Mouse (Mus musculus) monocyte, adult 2 months (primary cell): ENCODE results near the gene Pdzd3.

Source experiments
- DNase-seq, 2 experiments: peaks; one replicate each; pipeline ENCODE4 v3.0.0; 2022; ENCODE audit warnings: low spot score in 2 of 2, low read depth in 1 of 2

The Pdzd3 gene

DNA sequence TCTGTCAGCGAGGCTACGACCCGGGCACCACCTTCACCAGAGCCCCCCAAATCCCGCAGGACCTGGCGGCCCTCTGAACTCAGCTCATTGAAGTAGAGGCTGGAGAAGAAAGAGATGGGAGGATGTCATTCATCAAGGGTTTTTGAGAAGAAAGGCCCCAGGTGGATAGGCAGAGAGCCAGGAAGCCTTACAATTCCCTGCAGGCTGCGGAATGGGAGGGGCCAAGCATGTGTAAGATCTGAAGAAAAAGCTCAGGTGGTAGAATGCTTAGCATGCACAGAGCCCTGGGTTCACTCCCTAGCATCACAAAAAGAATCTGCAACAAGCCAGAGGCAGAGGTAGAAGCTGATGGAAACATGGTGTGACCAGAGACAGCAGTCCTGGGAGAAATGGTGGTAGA lies 2.2 kb upstream of the Pdzd3 start:
- DNase-seq = no peak

DNA sequence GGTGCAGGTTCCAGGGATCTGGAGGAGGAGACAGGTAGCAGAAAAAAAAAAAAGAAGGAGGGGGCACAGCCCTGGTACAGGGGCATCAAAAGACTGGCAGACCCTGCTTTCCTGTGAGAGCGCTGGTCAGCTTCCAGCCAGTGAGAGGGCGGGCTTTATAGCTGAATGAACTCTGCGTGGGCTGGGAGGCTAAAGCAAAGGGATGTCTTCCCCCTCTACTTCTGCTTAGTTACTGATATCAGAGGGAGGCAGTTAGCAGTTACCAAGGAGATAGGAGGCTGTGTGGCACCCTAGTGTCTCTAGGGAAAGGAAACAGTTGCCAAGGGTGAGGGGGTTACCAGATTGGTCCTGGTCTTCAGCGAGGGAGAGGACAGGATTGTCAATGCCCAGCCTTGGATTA lies 826 bp downstream of the Pdzd3 start:
- no peak for DNase-seq

DNA sequence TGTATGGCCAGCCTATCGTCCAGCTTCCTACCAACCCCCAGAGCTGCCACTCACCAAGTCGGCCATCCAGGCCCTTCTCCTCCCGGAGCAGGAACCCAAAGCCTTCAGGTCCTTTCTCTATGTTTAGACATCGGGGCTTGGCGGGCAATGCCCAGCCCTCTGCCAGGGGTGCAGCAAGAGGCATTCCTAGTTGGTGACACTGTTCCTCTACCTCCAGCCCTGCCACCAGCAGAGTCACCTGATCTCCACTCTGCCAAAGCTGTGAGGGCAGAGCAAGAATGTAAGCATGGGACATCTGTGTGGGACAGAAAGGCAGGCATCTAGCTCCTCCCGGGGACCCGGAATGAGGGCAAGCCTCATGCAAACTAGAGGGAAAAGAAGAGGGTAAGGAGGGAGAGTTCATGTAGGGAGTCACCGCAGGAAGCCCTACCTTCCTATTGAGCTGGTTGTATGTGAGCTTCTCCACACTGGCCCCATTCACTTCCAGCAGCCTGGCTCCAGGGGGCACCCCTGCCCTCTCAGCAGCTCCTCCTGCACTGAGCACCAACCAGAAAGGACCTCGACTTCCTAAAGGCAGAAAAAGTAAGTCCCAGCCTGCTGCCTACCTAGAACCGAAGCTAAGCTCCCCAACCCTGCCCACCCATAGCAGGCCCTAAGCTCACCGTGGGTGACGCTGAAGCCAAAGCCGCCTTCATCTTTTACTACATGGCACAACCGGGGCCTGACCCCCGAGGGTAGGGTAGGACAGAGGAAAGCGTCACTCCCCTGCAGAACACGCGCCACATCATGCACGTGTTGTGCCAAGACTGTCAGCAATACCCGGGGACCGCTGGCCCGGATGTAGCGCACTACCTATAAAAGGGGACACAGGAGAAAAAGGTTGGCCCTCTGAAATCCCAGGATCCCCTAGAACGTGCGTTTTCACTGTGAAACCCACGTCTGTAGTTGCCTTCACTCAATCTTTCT lies 1.8 kb downstream of the Pdzd3 start:
- peak in 1 of 2 experiments; percentile 52 for DNase-seq

DNA sequence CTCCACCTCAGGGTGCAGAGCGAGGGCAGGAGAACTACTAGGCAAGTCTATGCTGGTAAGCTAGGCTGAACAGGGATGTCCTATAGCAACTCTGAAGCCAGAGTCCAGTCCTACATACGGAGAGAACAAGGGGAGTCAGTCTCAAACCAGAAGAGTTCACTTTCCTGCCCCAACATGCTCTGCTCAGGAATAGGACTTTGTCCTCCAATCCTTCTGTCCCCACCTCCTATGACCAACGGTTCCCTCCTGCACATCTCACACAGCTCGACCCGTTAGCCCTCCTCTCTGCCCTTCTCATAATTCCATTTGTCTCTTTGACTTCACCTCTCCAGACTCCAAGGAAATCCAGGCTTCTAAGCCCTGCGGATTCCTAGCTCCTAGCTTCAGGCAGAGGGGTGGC lies 3.4 kb downstream of the Pdzd3 start:
- no peak for DNase-seq

DNA sequence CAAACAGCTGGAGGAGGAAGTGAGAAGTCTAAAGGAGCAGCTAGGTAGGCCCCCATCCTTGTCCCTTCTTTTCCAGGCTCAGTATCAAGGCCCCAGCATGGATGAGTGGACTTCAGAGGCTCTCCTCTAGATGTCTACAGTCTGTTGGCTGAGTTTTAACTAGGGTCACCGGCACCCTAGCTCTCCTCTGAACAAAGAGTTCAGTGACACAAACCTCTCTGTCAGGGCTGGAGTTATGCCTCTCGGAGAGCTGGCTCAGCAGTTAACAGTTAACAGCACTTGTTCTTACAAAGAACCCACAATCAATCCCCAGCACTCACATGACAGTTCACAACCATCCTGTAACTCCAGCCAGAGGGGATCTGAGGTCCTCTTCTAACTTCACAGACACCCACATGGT lies 7.7 kb downstream of the Pdzd3 start:
- no peak for DNase-seq

DNA sequence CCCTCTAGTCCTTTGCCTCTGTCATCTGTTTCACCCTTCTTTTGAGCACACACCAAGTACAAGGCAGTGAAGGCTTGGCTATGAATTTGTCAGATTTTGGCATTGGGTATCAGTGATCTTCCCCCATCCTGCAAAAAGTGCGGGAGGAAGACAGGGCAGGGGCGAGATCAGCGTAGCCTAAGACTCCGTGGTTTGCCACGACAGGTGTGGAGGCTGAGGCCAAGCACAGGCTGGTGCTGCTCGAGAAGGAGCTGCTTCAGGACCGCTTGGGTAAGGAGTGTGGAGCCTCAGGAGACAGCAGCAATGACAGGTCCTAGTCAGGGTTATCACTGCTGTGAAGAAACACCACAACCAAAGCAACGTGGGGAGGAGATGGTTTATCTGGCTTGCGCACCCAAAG lies 9.9 kb downstream of the Pdzd3 start:
- DNase-seq = no peak

DNA sequence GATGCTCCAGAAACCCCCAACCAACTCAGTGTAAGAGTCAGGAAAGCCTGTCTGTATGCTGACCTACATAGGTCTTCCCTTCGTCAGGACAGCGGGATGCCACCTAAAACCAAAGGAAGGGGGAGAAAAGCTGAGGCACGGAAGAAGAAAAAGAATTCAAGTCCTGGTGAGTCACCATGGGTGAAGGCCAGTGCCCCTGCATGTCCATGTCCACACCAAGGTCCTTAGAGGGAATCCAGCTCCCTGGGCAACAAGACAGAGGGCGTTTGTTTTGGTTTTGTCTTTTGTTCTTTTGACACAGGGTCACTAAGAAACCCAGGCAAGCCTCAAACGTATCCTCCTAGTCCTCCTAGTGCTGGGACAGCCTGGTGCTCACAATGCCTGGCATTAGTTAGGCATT lies 10.4 kb downstream of the Pdzd3 start:
- no peak for DNase-seq

DNA sequence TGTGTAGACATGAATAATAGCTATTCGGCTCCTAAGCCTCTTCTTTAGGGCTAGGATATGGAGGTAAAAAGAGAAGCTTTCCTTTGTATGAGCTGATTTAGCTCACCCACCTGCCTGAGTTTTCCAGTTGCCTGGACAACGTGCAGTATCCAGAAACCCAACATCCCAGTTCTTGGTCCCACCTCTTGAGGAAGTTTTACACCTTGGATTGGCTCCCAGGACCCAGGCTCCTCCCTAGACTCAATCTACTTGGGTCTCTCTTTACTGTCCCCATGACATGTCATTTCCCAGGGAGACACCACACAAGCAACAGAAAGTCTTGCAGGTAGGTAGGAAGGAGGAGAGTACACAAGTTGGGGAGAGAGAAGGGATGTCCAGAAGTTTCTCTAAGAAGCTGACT lies 10.9 kb downstream of the Pdzd3 start, which contains the start of gene Ccdc153:
Ccdc153 (plus strand) TSS at position 278 of the 400 bp plus-strand sequence.
- no peak for DNase-seq

DNA sequence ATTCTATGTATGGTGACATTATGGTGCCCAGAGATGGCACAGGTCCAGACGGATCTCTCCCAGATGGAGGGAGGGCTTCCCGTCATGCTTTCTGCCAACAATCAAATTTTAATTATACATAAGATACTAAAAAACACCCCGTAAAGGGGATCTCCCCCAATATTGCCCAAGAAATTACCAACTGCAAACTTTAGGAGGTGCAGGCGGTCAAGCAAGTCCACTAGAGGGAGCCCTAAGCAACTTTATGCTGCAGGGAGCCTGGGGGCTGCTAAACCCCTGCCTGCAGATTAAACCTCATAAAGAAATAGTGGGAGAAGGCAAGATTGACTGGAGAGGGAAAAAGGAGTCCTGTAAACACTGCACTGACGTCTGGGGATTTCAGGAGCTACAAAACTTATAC lies 11.8 kb downstream of the Pdzd3 start:
- peak in 1 of 2 experiments; percentile 26 for DNase-seq

DNA sequence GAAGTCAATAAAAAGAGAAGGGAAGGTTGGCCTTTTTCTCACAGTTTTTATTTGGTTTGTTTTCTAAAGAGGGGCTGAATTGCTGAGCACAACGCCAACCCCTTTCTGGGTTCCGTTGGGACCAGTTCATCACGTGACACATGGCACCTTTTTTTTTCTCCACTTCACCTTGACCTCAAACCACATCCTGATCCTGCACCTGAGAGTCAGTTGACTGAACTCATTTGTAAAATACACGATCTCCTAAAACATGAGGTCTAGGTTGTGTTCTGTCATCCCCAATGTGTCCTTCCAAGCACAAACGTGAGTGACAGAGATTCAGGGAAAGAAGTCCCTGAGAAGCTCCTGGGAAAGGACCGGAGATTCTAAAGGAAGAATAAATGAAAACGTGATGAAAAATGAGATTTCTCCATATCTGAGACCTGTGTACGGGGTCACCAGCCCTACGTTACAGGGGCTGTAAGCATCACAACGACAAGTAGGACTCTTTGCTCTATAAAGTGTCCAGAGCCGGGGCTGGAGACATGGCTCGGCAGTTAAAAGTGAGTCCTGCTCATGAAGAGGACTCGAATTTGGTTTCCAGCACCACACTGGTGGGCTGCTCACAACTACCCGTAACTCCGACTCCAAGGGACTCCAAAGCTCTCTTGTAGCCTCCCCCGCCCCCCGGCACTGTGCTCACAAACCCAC lies 12.6 kb downstream of the Pdzd3 start:
- DNase-seq = no peak

DNA sequence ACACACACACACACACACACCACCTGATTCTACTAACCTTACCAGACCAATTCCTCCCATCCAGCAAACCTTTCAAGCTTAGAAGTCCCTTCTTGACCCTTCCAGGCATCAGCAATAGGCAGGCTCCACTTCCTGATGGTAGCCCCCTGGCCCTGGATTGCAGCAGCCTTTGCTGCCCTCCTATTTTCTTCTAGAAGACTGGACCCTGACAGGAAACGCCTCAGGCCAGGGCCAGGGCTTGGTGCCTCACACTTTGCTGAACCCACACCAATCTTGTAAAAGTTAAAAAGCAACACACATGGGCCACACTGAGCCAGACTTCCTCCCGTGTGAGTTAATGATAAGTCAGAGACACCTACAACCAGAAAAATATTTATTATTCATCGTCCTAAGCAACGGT lies 14.1 kb downstream of the Pdzd3 start:
- no peak for DNase-seq

DNA sequence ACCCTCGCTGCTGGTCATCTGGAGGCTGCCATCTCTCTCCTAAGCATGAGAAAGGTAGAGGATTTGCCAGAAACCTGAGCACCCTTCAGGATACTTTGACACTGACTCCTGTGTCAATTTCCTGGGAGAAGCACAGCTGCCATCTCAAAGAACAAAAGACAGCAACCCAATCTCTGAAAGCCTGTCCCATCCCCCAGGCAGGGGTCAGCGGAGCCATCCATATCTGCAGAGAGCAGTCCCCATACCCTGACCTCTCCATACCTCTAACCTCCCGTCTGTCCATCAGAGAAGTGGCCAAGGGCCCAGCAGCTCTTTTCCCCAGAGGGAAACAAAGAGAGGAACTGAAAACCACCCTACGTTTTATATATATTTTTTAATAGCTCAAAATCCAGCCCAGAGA lies 14.7 kb downstream of the Pdzd3 start:
- no peak for DNase-seq

DNA sequence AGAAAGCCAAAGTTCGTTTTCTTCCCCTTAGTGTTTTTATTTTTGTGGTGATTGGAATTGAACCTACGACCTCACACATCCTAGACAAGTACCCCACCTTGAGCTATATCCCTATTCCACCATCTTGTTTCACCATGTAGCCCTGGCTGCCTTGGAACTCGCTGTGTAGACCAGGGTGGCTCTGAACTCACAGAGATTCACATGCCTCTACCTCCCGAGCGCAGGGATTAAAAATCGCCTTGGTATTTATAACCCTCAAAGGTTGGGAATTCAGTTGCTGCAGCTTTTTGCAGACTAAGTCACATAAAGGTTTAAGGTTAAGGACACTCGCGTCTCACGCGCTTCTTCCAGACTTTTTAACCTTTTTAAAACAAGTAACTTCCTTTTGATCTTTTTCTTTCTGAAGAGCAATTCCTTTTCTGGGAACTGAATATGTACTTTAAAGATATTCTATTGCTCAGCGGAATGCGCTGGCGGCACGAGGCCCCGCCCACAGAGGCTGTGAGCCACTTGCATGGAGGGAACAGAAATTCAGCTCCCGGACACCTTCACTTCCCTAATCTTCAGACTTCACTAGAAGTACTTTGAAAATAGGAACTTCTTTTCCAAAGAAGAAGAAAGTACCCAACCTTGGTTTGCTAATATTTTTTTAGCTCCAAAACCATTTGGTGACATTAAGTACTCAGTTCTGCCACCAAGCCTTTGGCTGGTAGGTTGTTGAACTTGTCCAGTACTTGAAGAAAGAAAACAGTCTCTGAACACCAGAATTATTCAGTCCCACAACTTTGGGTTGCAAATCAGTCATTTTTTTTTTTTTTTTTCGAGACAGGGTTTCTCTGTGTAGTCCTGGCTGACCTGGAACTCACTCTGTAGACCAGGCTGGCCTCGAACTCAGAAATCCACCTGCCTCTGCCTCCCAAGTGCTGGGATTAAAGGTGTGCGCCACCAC lies 16.5 kb downstream of the Pdzd3 start:
- peak; percentile 73 to 78 for DNase-seq

DNA sequence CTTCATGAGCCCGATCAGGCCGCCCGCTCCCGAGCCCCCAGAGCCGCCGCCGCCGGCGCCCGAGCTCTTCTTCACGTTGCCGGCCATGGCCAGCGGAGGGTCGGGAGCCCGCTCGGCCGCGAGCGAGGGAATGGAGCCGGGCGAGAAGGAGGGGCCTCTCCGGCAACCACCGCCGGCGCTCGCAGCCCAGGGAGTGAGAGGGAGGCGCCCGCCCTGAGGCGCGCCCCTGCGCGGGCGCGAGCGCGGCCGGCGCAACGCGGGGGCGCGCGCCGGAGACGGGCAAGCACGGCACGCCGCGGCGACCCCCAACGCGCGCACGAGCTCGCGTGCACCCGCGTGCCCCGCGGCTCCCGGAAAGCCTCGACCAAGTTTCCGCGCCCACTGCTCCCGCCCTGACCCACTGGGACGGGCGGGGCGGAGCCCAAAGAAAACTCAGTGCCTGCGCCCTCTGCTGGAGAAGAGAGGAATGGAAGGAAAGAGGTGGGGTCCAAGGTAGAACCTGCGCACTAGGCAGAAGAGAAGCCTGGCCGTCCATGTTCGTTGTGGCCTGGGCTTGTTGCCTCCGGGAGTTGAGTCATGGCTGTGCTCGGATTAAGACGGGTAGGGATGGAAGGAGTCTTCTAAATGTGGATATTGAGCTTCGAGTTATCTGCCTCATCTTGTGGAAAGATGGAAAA lies 17.3 kb downstream of the Pdzd3 start, which contains the start of gene Cbl:
Cbl (minus strand) TSS at position 248 of the 677 bp plus-strand sequence.
- peak; percentile 98 for DNase-seq

DNA sequence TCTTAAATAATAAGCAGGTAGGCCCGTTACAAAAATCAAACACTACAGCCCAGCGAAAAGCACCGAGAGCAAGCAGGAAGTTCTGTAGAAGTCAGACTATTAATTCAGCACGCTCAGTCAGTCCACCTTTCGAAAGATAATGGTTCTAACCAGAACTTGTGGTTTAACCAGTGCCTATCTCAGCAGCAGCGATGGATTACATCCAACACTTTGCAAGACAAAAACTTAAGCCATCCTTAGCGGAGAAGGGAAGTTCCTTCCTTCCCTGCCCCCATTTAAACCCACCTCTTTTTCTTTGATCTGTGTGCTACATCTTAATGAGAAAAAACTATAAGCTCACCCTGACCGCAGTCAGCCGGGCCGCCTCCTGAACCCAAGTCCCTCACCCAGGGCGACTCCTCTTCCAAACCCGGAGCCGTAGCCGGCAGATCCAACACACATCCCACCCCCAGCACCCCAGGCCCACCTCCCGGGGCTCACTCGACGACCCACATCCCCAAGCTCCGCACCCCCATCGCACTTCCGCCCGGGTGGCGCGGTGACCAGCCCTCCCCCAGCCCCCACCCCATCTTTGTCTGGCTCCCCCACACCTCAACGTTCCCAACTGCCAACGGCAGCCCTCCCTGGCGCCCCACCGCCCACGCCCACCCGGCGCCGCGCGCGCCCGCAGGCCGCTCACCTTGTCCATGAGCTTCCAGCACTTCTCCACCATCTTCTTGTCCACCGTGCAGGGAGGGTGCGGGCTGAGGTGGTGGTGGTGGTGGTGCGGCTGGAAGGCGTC lies 18.1 kb downstream of the Pdzd3 start:
- no peak for DNase-seq

DNA sequence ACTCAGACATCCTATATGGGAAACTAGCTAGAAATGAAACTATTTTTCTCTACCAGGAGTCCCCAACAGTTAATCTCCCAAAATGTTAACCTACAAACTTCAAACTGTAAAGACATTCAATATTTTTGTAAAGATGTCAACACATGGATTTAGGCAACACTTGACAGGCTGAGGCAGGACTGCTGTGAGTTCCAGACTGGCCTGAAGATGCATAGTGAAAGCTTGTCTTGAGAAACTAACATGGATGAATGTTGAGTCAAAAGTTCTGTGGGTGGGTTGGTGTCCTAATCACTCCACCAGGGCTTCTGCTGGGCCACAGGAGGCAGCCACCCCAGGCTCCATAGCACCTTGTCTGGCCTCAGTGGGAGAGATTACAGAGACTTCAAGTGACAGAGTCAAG lies 19.7 kb downstream of the Pdzd3 start:
- DNase-seq = no peak

DNA sequence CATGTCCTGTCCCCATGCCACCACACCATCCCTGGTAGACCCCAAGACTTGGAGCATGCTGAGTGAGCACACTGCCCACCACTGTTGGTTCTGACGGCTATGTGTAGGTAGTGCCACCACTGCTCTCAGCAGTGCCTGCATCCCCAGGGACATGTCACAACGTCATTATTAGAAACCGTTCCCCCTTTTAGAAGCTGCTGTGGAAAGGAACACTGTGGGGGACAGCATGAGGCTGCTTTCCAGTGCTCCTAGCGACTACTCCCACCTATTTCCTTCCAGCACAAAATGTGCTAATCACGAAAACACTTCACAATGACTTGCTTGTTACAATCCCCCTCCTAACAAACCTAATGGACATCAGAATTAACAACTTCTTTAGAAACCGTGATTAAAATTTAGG lies 25.3 kb downstream of the Pdzd3 start:
- no peak for DNase-seq

DNA sequence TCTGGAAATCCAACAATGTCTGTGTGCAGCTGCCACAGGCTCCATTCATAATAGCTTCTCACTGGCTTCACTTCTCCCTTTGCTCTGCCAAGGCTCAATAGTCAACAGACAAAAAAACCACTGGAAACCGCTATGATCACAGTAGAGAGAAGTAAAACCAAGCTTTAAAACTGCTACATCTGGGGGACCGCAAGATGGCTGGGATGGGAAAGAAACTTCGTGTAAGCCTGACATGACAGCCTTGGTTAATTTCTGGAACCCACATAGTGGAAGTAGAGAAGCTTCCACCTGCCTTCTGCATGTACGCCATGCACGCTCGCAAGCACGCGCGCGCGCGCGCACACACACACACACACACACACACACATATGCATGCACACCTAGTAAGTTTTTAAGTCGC lies 37.7 kb downstream of the Pdzd3 start:
- no peak for DNase-seq

DNA sequence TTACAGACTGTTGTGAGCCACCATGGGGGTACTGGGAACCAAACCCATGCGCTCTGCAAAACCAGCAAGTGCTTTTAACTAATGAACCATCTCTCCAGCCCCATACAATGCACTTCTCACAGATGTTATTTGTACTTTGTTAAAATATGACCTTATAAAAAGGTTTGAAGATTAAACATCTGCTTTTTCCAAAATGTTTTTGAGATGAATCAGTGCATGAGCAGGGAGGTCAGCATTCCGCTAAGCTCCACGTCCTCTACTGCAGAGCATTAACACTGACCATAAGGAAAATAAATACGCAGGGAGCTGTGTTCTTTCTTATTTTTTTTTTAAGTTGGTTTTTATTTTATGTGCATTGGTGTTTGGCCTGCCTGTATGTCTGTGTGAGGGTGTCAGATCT lies 38.9 kb downstream of the Pdzd3 start:
- no peak for DNase-seq

DNA sequence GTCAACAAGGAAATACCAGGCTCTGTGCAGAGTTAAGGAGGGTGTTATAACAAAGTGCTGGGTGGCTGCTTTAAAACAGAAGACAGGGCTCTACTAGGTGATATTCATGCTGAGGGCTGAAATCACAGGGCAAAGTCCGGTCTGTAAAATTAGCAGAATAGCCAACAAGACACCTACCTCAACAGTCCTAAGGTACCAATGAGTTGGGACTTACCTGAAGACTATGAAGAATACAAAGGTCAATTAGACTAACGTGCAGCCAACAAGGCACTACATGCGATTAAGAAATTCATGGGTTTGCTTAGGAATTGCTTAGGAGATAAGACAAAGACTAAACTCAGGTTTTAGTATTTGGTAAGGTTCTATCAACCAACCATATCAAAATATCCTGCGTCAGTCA lies 41.9 kb downstream of the Pdzd3 start:
- no peak for DNase-seq
